Mouse (Mus musculus): ENCODE measurements around the gene Ankrd63. TPM values are rescaled to one million over a fixed set of nuclear protein-coding genes. Genes with fewer than 3 reads are reported as not detected.
A peak's percentile ranks its signal among the peaks of the same experiment; 100 is the strongest.

The Ankrd63 gene
- not detected in 2 replicates for polyA plus RNA-seq (2015; fragmentation: Nextera tagmentation; extraction: Ambion mirVana)

GRCm38 (mm10) chr2:118703913-118704730 is at the start of gene Ankrd63:
Gene Ankrd63, minus strand, starts transcription at chr2:118703963.
- Histone ChIP-seq H3K9ac (peak within 1 kb of the TSS; percentile 60), H3K4me3 (peak within 1 kb of the TSS; percentile 40)

DNA sequence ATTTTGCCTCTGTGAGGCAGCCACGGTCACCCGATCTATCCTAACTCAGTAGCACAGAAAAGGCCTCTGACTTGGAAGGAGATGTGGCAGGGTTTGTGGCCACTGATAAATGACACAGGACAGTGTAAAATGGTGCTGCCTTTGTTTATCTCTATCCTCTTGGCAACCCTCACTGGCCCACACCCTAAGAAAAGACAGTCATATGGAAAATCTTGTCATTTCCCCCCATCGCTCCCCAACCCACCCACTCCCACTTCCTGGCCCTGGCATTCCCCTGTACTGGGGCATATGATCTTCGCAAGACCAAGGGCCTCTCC is 49.0 kb upstream of the Ankrd63 start:
- H3K4me2 ChIP-seq: no peak overlapping the region
- H3K27ac ChIP-seq: no peak overlapping the region
- 78% methylated on average over 4 of the region's 4 CpGs for WGBS
- H3K9me3 ChIP-seq: no peaks in the 10 kb centered on the region
- ATAC-seq (ENCODE audit: low FRiP score): no peak
- no peaks in the 10 kb centered on the region for H3K27me3 ChIP-seq
- H3K4me3 ChIP-seq: no peak overlapping the region
- 0 out of 2 replicates have a peak overlapping the region, but pooled peaks have one; percentile 19 for H3K9ac ChIP-seq
- H3K36me3 ChIP-seq: peaks cover 7% of the 10 kb centered on the region; the same call in 1 of the 2 replicates
- peaks cover 44% of the 10 kb centered on the region for H3K4me1 ChIP-seq (replicated peaks)

More at GRCm38 (mm10) chr2:118703913-118704730, at the start of gene Ankrd63:
- ATAC-seq (ENCODE audit: low FRiP score): no peak
- H3K27ac ChIP-seq: no peak within 1 kb of the TSS
- H3K4me2 ChIP-seq: peak within 1 kb of the TSS; percentile 65
- no peaks in the 10 kb centered on the region for H3K9me3 ChIP-seq
- H3K4me1 ChIP-seq (replicated peaks): peaks cover 48% of the 10 kb centered on the region
- H3K36me3 ChIP-seq: no peaks in the 10 kb centered on the region
- under 1% methylated on average over 50 of the region's 50 CpGs for WGBS
- peaks cover 100% of the 10 kb centered on the region for H3K27me3 ChIP-seq

GRCm38 (mm10) chr2:118751896-118752791 is 48.4 kb upstream of the Ankrd63 start:
- whole genome bisulfite sequencing: 67% methylated on average over 16 of the region's 16 CpGs
- no peak for ATAC-seq (ENCODE audit: low FRiP score)
- Histone ChIP-seq H3K9me3 (no peaks in the 10 kb centered on the region), H3K9ac (0 out of 2 replicates have a peak overlapping the region, but pooled peaks have one; percentile 19), H3K27ac (peak overlapping the region; percentile 44; the same call in 1 of the 2 replicates), H3K36me3 (peaks cover 7% of the 10 kb centered on the region; the same call in 1 of the 2 replicates), H3K27me3 (no peaks in the 10 kb centered on the region), H3K4me3 (no peak overlapping the region), H3K4me2 (no peak overlapping the region), H3K4me1 (replicated peaks) (peaks cover 50% of the 10 kb centered on the region)

DNA sequence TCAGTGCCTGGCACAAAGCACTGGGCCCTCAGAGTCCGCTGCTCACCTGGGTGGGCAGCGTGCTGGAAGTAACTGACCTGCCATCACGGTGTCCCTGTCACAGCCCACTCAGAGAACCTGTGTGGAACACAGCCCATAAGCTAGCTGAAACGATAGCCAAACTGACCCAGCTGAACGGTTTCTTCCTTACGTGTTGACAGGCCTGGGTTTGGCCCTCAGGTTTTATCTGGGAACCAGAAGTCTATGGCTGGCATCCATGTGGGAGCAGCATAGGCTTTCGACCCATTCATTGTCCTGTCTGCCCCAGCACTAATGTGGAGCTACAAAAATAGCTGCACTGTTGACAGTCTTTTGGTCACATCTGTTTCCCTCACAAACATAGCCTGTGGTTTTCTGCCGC is 46.7 kb upstream of the Ankrd63 start:
- H3K4me2 ChIP-seq: peak overlapping the region; percentile 29; the same call in 1 of the 2 replicates
- peak overlapping the region; percentile 76; the same call in 1 of the 2 replicates for H3K27ac ChIP-seq
- peaks cover 56% of the 10 kb centered on the region for H3K4me1 ChIP-seq (replicated peaks)
- 72% methylated on average over 8 of the region's 8 CpGs for WGBS
- peak overlapping the region; percentile 59; the same call in 1 of the 2 replicates for H3K9ac ChIP-seq
- no peak for ATAC-seq (ENCODE audit: low FRiP score)
- H3K9me3 ChIP-seq: no peaks in the 10 kb centered on the region
- H3K4me3 ChIP-seq: no peak overlapping the region
- no peaks in the 10 kb centered on the region for H3K27me3 ChIP-seq
- H3K36me3 ChIP-seq: peaks cover 7% of the 10 kb centered on the region; the same call in 1 of the 2 replicates

- no peak for ATAC-seq (ENCODE audit: low FRiP score)
Observed at GRCm38 (mm10) chr2:118749341-118749884, 45.6 kb upstream of the Ankrd63 start.

GRCm38 (mm10) chr2:118747301-118747960 is 43.7 kb upstream of the Ankrd63 start:
- peaks cover 15% of the 10 kb centered on the region for H3K27me3 ChIP-seq
- peak overlapping the region; percentile 89 for H3K4me2 ChIP-seq
- peaks cover 6% of the 10 kb centered on the region; the same call in 1 of the 2 replicates for H3K36me3 ChIP-seq
- H3K9ac ChIP-seq: peak overlapping the region; percentile 97
- H3K9me3 ChIP-seq: no peaks in the 10 kb centered on the region
- peak overlapping the region; percentile 95 for H3K4me3 ChIP-seq
- peaks cover 70% of the 10 kb centered on the region for H3K4me1 ChIP-seq (replicated peaks)
- WGBS: 39% methylated on average over 10 of the region's 10 CpGs
- peak overlapping the region; percentile 12; the same call in 1 of the 2 replicates for H3K27ac ChIP-seq
- ATAC-seq (ENCODE audit: low FRiP score): no peak

More at GRCm38 (mm10) chr2:118749341-118749884, 45.6 kb upstream of the Ankrd63 start:
- peaks cover 7% of the 10 kb centered on the region; the same call in 1 of the 2 replicates for H3K36me3 ChIP-seq
- H3K9me3 ChIP-seq: no peaks in the 10 kb centered on the region
- H3K4me1 ChIP-seq (replicated peaks): peaks cover 66% of the 10 kb centered on the region
- peak overlapping the region; percentile 59 for H3K9ac ChIP-seq
- H3K4me3 ChIP-seq: peak overlapping the region; percentile 12
- peak overlapping the region; percentile 29 for H3K4me2 ChIP-seq
- peak overlapping the region; percentile 76 for H3K27ac ChIP-seq
- 12% methylated on average over 10 of the region's 10 CpGs for WGBS
- H3K27me3 ChIP-seq: peaks cover 6% of the 10 kb centered on the region

GRCm38 (mm10) chr2:118745915-118746901 is 42.4 kb upstream of the Ankrd63 start:
- peak overlapping the region; percentile 97 for H3K9ac ChIP-seq
- no peaks in the 10 kb centered on the region for H3K9me3 ChIP-seq
- peaks cover 24% of the 10 kb centered on the region for H3K27me3 ChIP-seq
- WGBS: under 1% methylated on average over 93 of the region's 113 CpGs
- peak overlapping the region; percentile 95 for H3K4me3 ChIP-seq
- H3K27ac ChIP-seq: peak overlapping the region; percentile 82
- peak; percentile 34 for ATAC-seq (ENCODE audit: low FRiP score)
- H3K36me3 ChIP-seq: 0 out of 2 replicates have a peak, but pooled peaks cover 2% of the 10 kb centered on the region
- H3K4me1 ChIP-seq (replicated peaks): peaks cover 61% of the 10 kb centered on the region
- H3K4me2 ChIP-seq: peak overlapping the region; percentile 89

GRCm38 (mm10) chr2:118745232-118745884 is 41.6 kb upstream of the Ankrd63 start, which contains the start of gene Inafm2:
Gene Inafm2, plus strand, starts transcription at chr2:118745758.
- peak within 1 kb of the TSS; percentile 97 for H3K9ac ChIP-seq
- ATAC-seq (ENCODE audit: low FRiP score): peak; percentile 87
- under 1% methylated on average over 45 of the region's 57 CpGs for WGBS

DNA sequence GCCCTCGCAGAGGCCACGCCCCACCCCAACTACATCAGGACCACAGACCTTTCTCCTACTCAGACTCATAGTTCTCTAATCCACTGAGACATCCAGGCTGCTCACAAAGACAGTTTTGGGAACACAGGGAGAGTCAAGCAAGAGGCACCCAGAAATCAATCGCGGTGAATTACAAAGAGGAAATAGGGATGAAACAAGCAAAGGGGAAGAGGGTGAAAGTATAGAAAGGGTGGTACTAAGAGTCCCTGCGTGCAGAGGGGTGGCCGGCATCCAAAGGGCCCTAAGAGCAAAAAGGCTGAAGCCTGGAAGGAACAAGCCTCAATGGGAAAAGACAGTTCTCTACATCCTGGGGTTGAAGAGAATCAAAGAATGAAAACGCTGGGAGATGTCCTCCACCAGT is 40.9 kb upstream of the Ankrd63 start:
- H3K4me1 ChIP-seq (replicated peaks): peaks cover 48% of the 10 kb centered on the region
- H3K9ac ChIP-seq: peak overlapping the region; percentile 97; the same call in 1 of the 2 replicates
- H3K36me3 ChIP-seq: 0 out of 2 replicates have a peak, but pooled peaks cover 2% of the 10 kb centered on the region
- no peaks in the 10 kb centered on the region for H3K9me3 ChIP-seq
- peak overlapping the region; percentile 89; the same call in 1 of the 2 replicates for H3K4me2 ChIP-seq
- peaks cover 25% of the 10 kb centered on the region for H3K27me3 ChIP-seq
- peak overlapping the region; percentile 95; the same call in 1 of the 2 replicates for H3K4me3 ChIP-seq
- ATAC-seq (ENCODE audit: low FRiP score): no peak
- 6% methylated on average over 7 of the region's 7 CpGs for WGBS
- H3K27ac ChIP-seq: no peak overlapping the region

More at GRCm38 (mm10) chr2:118745232-118745884, 41.6 kb upstream of the Ankrd63 start, which contains the start of gene Inafm2:
- peak within 1 kb of the TSS; percentile 95 for H3K4me3 ChIP-seq
- peak within 1 kb of the TSS; percentile 82 for H3K27ac ChIP-seq
- H3K4me1 ChIP-seq (replicated peaks): peaks cover 55% of the 10 kb centered on the region
- H3K9me3 ChIP-seq: no peaks in the 10 kb centered on the region
- peak within 1 kb of the TSS; percentile 89 for H3K4me2 ChIP-seq
- peaks cover 25% of the 10 kb centered on the region for H3K27me3 ChIP-seq
- 0 out of 2 replicates have a peak, but pooled peaks cover 2% of the 10 kb centered on the region for H3K36me3 ChIP-seq

Data from hindbrain, embryonic 13.5 days (tissue).